Mouse (Mus musculus): ENCODE results near the gene Gm20388.

DNA sequence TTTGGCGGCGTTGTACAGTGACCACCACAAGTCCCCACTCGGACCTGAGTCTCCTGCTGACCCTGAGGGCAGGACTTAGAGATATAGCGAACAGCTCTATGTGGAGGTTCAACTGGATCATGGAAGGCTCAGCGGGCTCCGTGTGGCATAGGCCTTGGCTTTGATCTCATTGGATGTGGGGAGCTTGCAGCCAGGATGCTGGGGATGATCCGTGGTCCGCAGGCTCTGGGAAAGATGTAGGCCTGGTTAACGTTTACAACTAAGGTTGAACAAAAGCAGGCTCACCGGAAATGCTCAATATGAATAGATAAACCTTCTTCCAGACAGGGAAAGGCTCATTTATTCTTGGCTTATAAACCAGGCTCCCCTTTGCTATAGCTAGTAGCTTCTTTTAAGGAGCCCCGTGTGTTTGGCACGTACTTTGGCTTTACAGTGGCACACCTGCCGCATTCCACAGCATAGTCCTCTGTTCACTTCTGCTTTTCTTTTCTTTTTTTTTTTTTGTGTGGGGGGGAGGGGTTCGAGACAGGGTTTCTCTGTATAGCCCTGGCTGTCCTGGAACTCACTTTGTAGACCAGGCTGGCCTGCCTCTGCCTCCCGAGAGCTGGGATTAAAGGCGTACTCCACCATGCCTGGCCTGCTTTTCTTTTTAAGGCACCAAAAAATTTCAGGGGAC lies 1218.8 kb downstream of the Gm20388 start:
- no peak for TF ChIP-seq CTCF (IDR thresholded peaks at IDR 0.05; ENCODE audit: control insufficient read depth, insufficient read depth, low read length)
- TF ChIP-seq POLR2A (IDR thresholded peaks at IDR 0.05; ENCODE audit: borderline replicate concordance, control insufficient read depth, low read depth, low read length), result no peak

Measured in bone marrow, adult 2 months (tissue).